Mouse (Mus musculus): Measurements from ENCODE around the gene Immp2l.

Gene Immp2l

GRCm38 (mm10) chr12:41878493-41878892, 854.6 kb downstream of the Immp2l start:
- DNase-seq = no peak

GRCm38 (mm10) chr12:41878972-41879371, 855.1 kb downstream of the Immp2l start:
- DNase-seq = no peak

- no peak for DNase-seq
These were observed 855.5 kb downstream of the Immp2l start for GRCm38 (mm10) chr12:41879412-41879811.

GRCm38 (mm10) chr12:41880833-41881232, 856.9 kb downstream of the Immp2l start:
- no peak for DNase-seq

- no peak for DNase-seq
These were observed 884.1 kb downstream of the Immp2l start for GRCm38 (mm10) chr12:41908011-41908410.

- no peak for DNase-seq
These were observed 887.7 kb downstream of the Immp2l start for GRCm38 (mm10) chr12:41911626-41912025.

- no peak for DNase-seq
These were observed 913.9 kb downstream of the Immp2l start for GRCm38 (mm10) chr12:41937751-41938150.

GRCm38 (mm10) chr12:41941853-41942252, 918.0 kb downstream of the Immp2l start:
- no peak for DNase-seq

GRCm38 (mm10) chr12:41944079-41944672, 920.3 kb downstream of the Immp2l start:
- DNase-seq = no peak

GRCm38 (mm10) chr12:41946536-41946935, 922.6 kb downstream of the Immp2l start:
- no peak for DNase-seq

GRCm38 (mm10) chr12:41949409-41949808, 925.5 kb downstream of the Immp2l start:
- no peak for DNase-seq

- DNase-seq = no peak
These were observed 926.0 kb downstream of the Immp2l start for GRCm38 (mm10) chr12:41949841-41950241.

GRCm38 (mm10) chr12:41950726-41951125, 926.8 kb downstream of the Immp2l start:
- no peak for DNase-seq

- DNase-seq = no peak
These were observed 937.1 kb downstream of the Immp2l start for GRCm38 (mm10) chr12:41961038-41961437.

GRCm38 (mm10) chr12:41991408-41991807, 967.5 kb downstream of the Immp2l start:
- no peak for DNase-seq
